Mouse (Mus musculus) skeletal muscle tissue, adult 2 months (tissue): ENCODE data around the gene Klk1b5.
A peak's percentile ranks its signal among the peaks of the same experiment; 100 is the strongest.
"Not testable (repeated sequence)": the region's sequence is repeated elsewhere in the genome, so short reads cannot be mapped to it uniquely, and the experiment has no call there.

Experiments
- DNase-seq: peaks from one replicate; pipeline ENCODE4 v3.0.0-alpha.2; 2012; ENCODE audit warnings: low read depth, low spot score

Gene Klk1b5

GRCm38 (mm10) chr7:44215645-44216044 is at the start of gene Klk1b5:
Klk1b5 (plus strand) TSS chr7:44215945.
- no peak for DNase-seq

- DNase-seq: no peak
Measured at GRCm38 (mm10) chr7:44179299-44180045, 36.3 kb upstream of the Klk1b5 start.

- not testable (repeated sequence) for DNase-seq
Measured at GRCm38 (mm10) chr7:44186516-44186915, 29.2 kb upstream of the Klk1b5 start.

- peak; percentile 7 for DNase-seq
Measured at GRCm38 (mm10) chr7:44187936-44188335, 27.8 kb upstream of the Klk1b5 start, which contains the start of gene Klk1b24. Klk1b24 (plus strand) TSS chr7:44188236.

- DNase-seq: not testable (repeated sequence)
Measured at GRCm38 (mm10) chr7:44193466-44193865, 22.3 kb upstream of the Klk1b5 start.

- DNase-seq: no peak
Measured at GRCm38 (mm10) chr7:44197891-44198290, 17.9 kb upstream of the Klk1b5 start, which contains the start of gene Klk1b3. Klk1b3 (plus strand) TSS chr7:44198191.

GRCm38 (mm10) chr7:44207135-44207534 is 8.6 kb upstream of the Klk1b5 start, which contains the start of gene Klk1b4:
Klk1b4 (plus strand) TSS chr7:44207435.
- DNase-seq: not testable (repeated sequence)

- DNase-seq: no peak
Measured at GRCm38 (mm10) chr7:44208307-44208706, 7.4 kb upstream of the Klk1b5 start.

GRCm38 (mm10) chr7:44221601-44222000 is 5.9 kb downstream of the Klk1b5 start:
- DNase-seq: not testable (repeated sequence)

- DNase-seq: not testable (repeated sequence)
Measured at GRCm38 (mm10) chr7:44222335-44222734, 6.6 kb downstream of the Klk1b5 start.

- DNase-seq: no peak
Measured at GRCm38 (mm10) chr7:44225076-44225475, 9.3 kb downstream of the Klk1b5 start, which contains the start of gene Klk1. Klk1 (plus strand) TSS chr7:44225360.

GRCm38 (mm10) chr7:44235909-44236308 is 20.2 kb downstream of the Klk1b5 start, which contains the start of gene Gm36864:
Gm36864 (plus strand) TSS chr7:44236177.
- no peak for DNase-seq

GRCm38 (mm10) chr7:44239913-44240312 is 24.2 kb downstream of the Klk1b5 start:
- DNase-seq: no peak

GRCm38 (mm10) chr7:44240712-44241111 is 25.0 kb downstream of the Klk1b5 start:
- DNase-seq: no peak

GRCm38 (mm10) chr7:44241163-44241562 is 25.4 kb downstream of the Klk1b5 start:
- no peak for DNase-seq

GRCm38 (mm10) chr7:44244080-44244479 is 28.3 kb downstream of the Klk1b5 start:
- no peak for DNase-seq

GRCm38 (mm10) chr7:44246055-44246983 is 30.6 kb downstream of the Klk1b5 start, which contains the start of the genes 1700028J19Rik and 2410002F23Rik:
1700028J19Rik (minus strand) TSS chr7:44246695.
2410002F23Rik (plus strand) TSS chr7:44246722.
- peak; percentile 86 for DNase-seq

GRCm38 (mm10) chr7:44246984-44247470 is 31.3 kb downstream of the Klk1b5 start:
- DNase-seq: peak; percentile 29

- DNase-seq: no peak
Measured at GRCm38 (mm10) chr7:44247971-44248370, 32.2 kb downstream of the Klk1b5 start.

- DNase-seq: no peak
Measured at GRCm38 (mm10) chr7:44249248-44249647, 33.5 kb downstream of the Klk1b5 start.

GRCm38 (mm10) chr7:44250732-44251275 is 35.1 kb downstream of the Klk1b5 start:
- DNase-seq: not testable (repeated sequence)
